Mouse (Mus musculus) olfactory bulb, adult 2 months (tissue): ENCODE results near the gene Fam3a. TPM values are rescaled to one million over a fixed set of nuclear protein-coding genes. Genes with fewer than 3 reads are reported as not detected.
A peak's percentile ranks its signal among the peaks of the same experiment; 100 is the strongest.

ENCODE experiments used
- H3K27ac ChIP-seq: fragments of 200-500 bp; 2 replicates; pipeline ENCODE4 v1.5.1; 2012; ENCODE audit warnings: low read depth, low read length; ENCODE audit not compliant: insufficient read depth
- H3K4me1 ChIP-seq: fragments of 200-500 bp; 2 replicates; pipeline ENCODE4 v1.6.1; 2012; ENCODE audit warnings: low read length; ENCODE audit not compliant: control insufficient read depth, insufficient read depth
- H3K4me3 ChIP-seq: fragments of 200-500 bp; 2 replicates; pipeline ENCODE4 v1.5.1; 2012; ENCODE audit warnings: mild to moderate bottlenecking, low read depth, low read length, moderate library complexity; ENCODE audit not compliant: insufficient read depth
- CTCF ChIP-seq: fragments of 200-500 bp; IDR thresholded peaks from 2 replicates; pipeline ENCODE4 v1.5.1; 2012; ENCODE audit warnings: low read depth, mild to moderate bottlenecking, low read length, moderate library complexity; ENCODE audit not compliant: insufficient read depth
- POLR2A ChIP-seq: fragments of 200-500 bp; IDR thresholded peaks from 2 replicates; pipeline ENCODE4 v1.6.1; 2012; ENCODE audit warnings: mild to moderate bottlenecking, low read depth, low read length, moderate library complexity; ENCODE audit not compliant: insufficient read depth
- WGBS: fragments of 180-500 bp; shearing (Covaris S2); methylation state at CpG from one replicate; pipeline ENCODE4 v1.1.7; 2018; 5-methylcytosine and 5-hydroxymethylcytosine counted together
- polyA plus RNA-seq: library from polyadenylated mRNA; stranded (reverse); fragments of >200 nt; gene quantifications from 2 replicates; pipeline ENCODE4 v1.2.4, GENCODE M21; 2012; ENCODE audit warnings: low replicate concordance; ENCODE audit not compliant: missing spikeins, insufficient read depth, insufficient read length

The Fam3a gene
- not detected in 2 replicates for polyA plus RNA-seq

GRCm38 (mm10) chrX:74392535-74393443, at the start of gene Fam3a, which contains the start of gene Ikbkg:
Fam3a (minus strand) TSS chrX:74393272.
Ikbkg (plus strand) TSS chrX:74393290.
- H3K4me1 ChIP-seq = no peaks in the 10 kb centered on the region
- TF ChIP-seq CTCF (no peak), POLR2A (no peak)
- H3K27ac ChIP-seq = peak within 1 kb of the TSS; percentile 80
- peak within 1 kb of the TSS; percentile 83 for H3K4me3 ChIP-seq
- 18% methylated on average over 30 of the region's 30 CpGs for WGBS

- WGBS = 16% methylated on average over 22 of the region's 22 CpGs
- 0 out of 2 replicates have a peak, but pooled peaks cover 4% of the 10 kb centered on the region for H3K4me1 ChIP-seq
- TF ChIP-seq POLR2A (no peak), CTCF (no peak)
- peak overlapping the region; percentile 96 for H3K27ac ChIP-seq
- H3K4me3 ChIP-seq = peak overlapping the region; percentile 87
Observed at GRCm38 (mm10) chrX:74429290-74429821, 36.3 kb upstream of the Fam3a start.

- H3K4me1 ChIP-seq = 0 out of 2 replicates have a peak, but pooled peaks cover 4% of the 10 kb centered on the region
- peak within 1 kb of the TSS; percentile 96 for H3K27ac ChIP-seq
- WGBS = 11% methylated on average over 25 of the region's 25 CpGs
- H3K4me3 ChIP-seq = peak within 1 kb of the TSS; percentile 87
- TF ChIP-seq POLR2A (0 out of 2 replicates have a peak, but pooled peaks have one; percentile 29), CTCF (no peak)
Observed at GRCm38 (mm10) chrX:74428826-74429276, 35.8 kb upstream of the Fam3a start, which contains the start of gene G6pdx. G6pdx (minus strand) TSS chrX:74429194.

GRCm38 (mm10) chrX:74428146-74428825, 35.2 kb upstream of the Fam3a start:
- peak overlapping the region; percentile 87 for H3K4me3 ChIP-seq
- 25% methylated on average over 35 of the region's 35 CpGs for WGBS
- 0 out of 2 replicates have a peak, but pooled peaks cover 4% of the 10 kb centered on the region for H3K4me1 ChIP-seq
- no peak overlapping the region for H3K27ac ChIP-seq
- TF ChIP-seq CTCF = no peak
- TF ChIP-seq POLR2A = no peak

- TF ChIP-seq POLR2A (no peak), CTCF (no peak)
- WGBS = 82% methylated on average over 3 of the region's 3 CpGs
- Histone ChIP-seq H3K4me1 (0 out of 2 replicates have a peak, but pooled peaks cover 4% of the 10 kb centered on the region), H3K4me3 (no peak overlapping the region), H3K27ac (no peak overlapping the region)
Observed at GRCm38 (mm10) chrX:74427116-74427515, 34.0 kb upstream of the Fam3a start.

GRCm38 (mm10) chrX:74426256-74426655, 33.2 kb upstream of the Fam3a start:
- TF ChIP-seq POLR2A (no peak), CTCF (no peak)
- WGBS = 82% methylated on average over 1 of the region's 1 CpGs
- H3K4me1 ChIP-seq = 0 out of 2 replicates have a peak, but pooled peaks cover 4% of the 10 kb centered on the region

GRCm38 (mm10) chrX:74425195-74425594, 32.1 kb upstream of the Fam3a start:
- H3K4me3 ChIP-seq = no peak overlapping the region
- 0 out of 2 replicates have a peak overlapping the region, but pooled peaks have one; percentile 29 for H3K27ac ChIP-seq
- TF ChIP-seq CTCF = no peak
- TF ChIP-seq POLR2A = no peak
- H3K4me1 ChIP-seq = 0 out of 2 replicates have a peak, but pooled peaks cover 4% of the 10 kb centered on the region
- 57% methylated on average over 4 of the region's 4 CpGs for WGBS

More at GRCm38 (mm10) chrX:74426256-74426655, 33.2 kb upstream of the Fam3a start:
- no peak overlapping the region for H3K4me3 ChIP-seq
- H3K27ac ChIP-seq = no peak overlapping the region

- Histone ChIP-seq H3K4me3 (no peak overlapping the region), H3K4me1 (0 out of 2 replicates have a peak, but pooled peaks cover 4% of the 10 kb centered on the region), H3K27ac (no peak overlapping the region)
- no peak for TF ChIP-seq POLR2A
- TF ChIP-seq CTCF = no peak
Observed at GRCm38 (mm10) chrX:74424443-74424842, 31.4 kb upstream of the Fam3a start.

GRCm38 (mm10) chrX:74413377-74413776, 20.3 kb upstream of the Fam3a start:
- Histone ChIP-seq H3K4me1 (no peaks in the 10 kb centered on the region), H3K27ac (no peak overlapping the region), H3K4me3 (no peak overlapping the region)
- TF ChIP-seq POLR2A (no peak), CTCF (no peak)
